Mouse (Mus musculus) midbrain, embryonic 16.5 days (tissue): ENCODE measurements at regions not wholly inside any gene's neighbourhood (a gene's known extent, or its start where the extent isn't known, plus 50 kb on each side); places are given as distances from the start of the nearest gene placed in this dataset.

Experiments
- ATAC-seq: fragments of 200-750 bp; cut with Nextera tagmentation; 2 replicates; pipeline ENCODE4 v1.8.0; 2017; ENCODE audit warnings: moderate TSS enrichment
- H3K27ac ChIP-seq: fragments of 300-500 bp; sonication (generic); 2 replicates; pipeline ENCODE4 v1.5.1; 2014; ENCODE audit warnings: mild to moderate bottlenecking, low read length, mixed read lengths
- H3K27me3 ChIP-seq: fragments of 300-500 bp; sonication (generic); 2 replicates; pipeline ENCODE4 v1.6.1; 2014; ENCODE audit warnings: low read depth, low read length, mixed read lengths; ENCODE audit not compliant: control insufficient read depth, insufficient read depth
- H3K36me3 ChIP-seq: fragments of 300-500 bp; sonication (generic); 2 replicates; pipeline ENCODE4 v1.6.1; 2014; ENCODE audit warnings: mild to moderate bottlenecking, low read length, moderate library complexity, mixed read lengths; ENCODE audit not compliant: control insufficient read depth, insufficient read depth
- H3K4me1 ChIP-seq: fragments of 300-500 bp; sonication (generic); 2 replicates; pipeline ENCODE4 v1.6.1; 2014; ENCODE audit warnings: mild to moderate bottlenecking, low read length, mixed read lengths; ENCODE audit not compliant: control insufficient read depth, insufficient read depth
- H3K4me2 ChIP-seq: fragments of 300-500 bp; sonication (generic); 2 replicates; pipeline ENCODE4 v1.6.1; 2014; ENCODE audit warnings: mild to moderate bottlenecking, low read length, mixed read lengths
- H3K4me3 ChIP-seq: fragments of 300-500 bp; sonication (generic); 2 replicates; pipeline ENCODE4 v1.5.1; 2014; ENCODE audit warnings: low read depth, mild to moderate bottlenecking, low read length, moderate library complexity, mixed read lengths
- H3K9ac ChIP-seq: fragments of 300-500 bp; sonication (generic); 2 replicates; pipeline ENCODE4 v1.6.1; 2014; ENCODE audit warnings: low read depth, low read length, mixed read lengths
- H3K9me3 ChIP-seq: fragments of 300-500 bp; sonication (generic); replicated peaks from 2 replicates; pipeline ENCODE4 v1.6.1; 2014; ENCODE audit warnings: mild to moderate bottlenecking, low read length, mixed read lengths; ENCODE audit not compliant: control insufficient read depth, poor library complexity, severe bottlenecking
- WGBS: fragments of 180-500 bp; shearing (Covaris S2); extraction: QIAGEN DNeasy Blood & Tissue Kit; methylation state at CpG from one replicate; pipeline ENCODE4 v1.1.7; 2014; 5-methylcytosine and 5-hydroxymethylcytosine counted together

- 83% methylated on average over 4 of the region's 4 CpGs for WGBS
- H3K4me2 ChIP-seq = no peak overlapping the region
- H3K9ac ChIP-seq = no peak overlapping the region
- ATAC-seq = no peak
- H3K9me3 ChIP-seq = no peaks in the 10 kb centered on the region
- H3K36me3 ChIP-seq = no peaks in the 10 kb centered on the region
- H3K4me3 ChIP-seq = no peak overlapping the region
- H3K27ac ChIP-seq = no peak overlapping the region
- H3K4me1 ChIP-seq = no peaks in the 10 kb centered on the region
- no peaks in the 10 kb centered on the region for H3K27me3 ChIP-seq
Observed at GRCm38 (mm10) chr12:39586163-39586562, 451.7 kb downstream of the Arl4a start.

- no peak overlapping the region for H3K4me2 ChIP-seq
- no peak overlapping the region for H3K4me3 ChIP-seq
- H3K4me1 ChIP-seq = no peaks in the 10 kb centered on the region
- ATAC-seq = no peak
- no peaks in the 10 kb centered on the region for H3K9me3 ChIP-seq
- H3K36me3 ChIP-seq = no peaks in the 10 kb centered on the region
- no peak overlapping the region for H3K9ac ChIP-seq
- H3K27me3 ChIP-seq = no peaks in the 10 kb centered on the region
- 84% methylated on average over 1 of the region's 1 CpGs for WGBS
- H3K27ac ChIP-seq = no peak overlapping the region
Observed at GRCm38 (mm10) chr12:39577610-39578009, 460.2 kb downstream of the Arl4a start.

GRCm38 (mm10) chr12:39572802-39573201 lies 465.0 kb downstream of the Arl4a start:
- Histone ChIP-seq H3K4me1 (no peaks in the 10 kb centered on the region), H3K9ac (no peak overlapping the region), H3K27ac (no peak overlapping the region), H3K36me3 (no peaks in the 10 kb centered on the region), H3K4me3 (no peak overlapping the region), H3K9me3 (no peaks in the 10 kb centered on the region), H3K27me3 (no peaks in the 10 kb centered on the region), H3K4me2 (no peak overlapping the region)
- no peak for ATAC-seq
- WGBS = 83% methylated on average over 1 of the region's 1 CpGs

DNA sequence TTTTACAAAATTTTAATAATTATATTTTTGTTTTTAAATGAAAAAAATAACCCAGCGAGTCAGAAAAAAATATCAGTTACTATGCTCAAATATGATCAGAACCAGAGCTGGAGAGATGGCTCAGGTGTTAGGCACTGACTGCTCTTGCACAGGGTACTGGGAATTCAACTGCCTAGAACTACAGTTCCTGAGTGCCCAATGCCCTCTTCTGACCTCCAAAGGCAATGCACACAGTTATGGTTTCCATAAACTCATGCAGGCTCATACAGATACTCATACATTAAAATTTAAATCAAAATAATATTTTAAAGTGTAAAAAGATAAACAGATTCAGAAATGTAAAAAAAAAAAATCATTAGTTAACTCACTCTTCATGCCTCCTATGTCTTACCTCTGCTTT lies 465.7 kb downstream of the Arl4a start:
- no peaks in the 10 kb centered on the region for H3K36me3 ChIP-seq
- H3K4me2 ChIP-seq = no peak overlapping the region
- H3K27me3 ChIP-seq = no peaks in the 10 kb centered on the region
- no peak for ATAC-seq
- no peaks in the 10 kb centered on the region for H3K4me1 ChIP-seq
- H3K27ac ChIP-seq = no peak overlapping the region
- H3K4me3 ChIP-seq = no peak overlapping the region
- no peaks in the 10 kb centered on the region for H3K9me3 ChIP-seq
- no peak overlapping the region for H3K9ac ChIP-seq
- WGBS = 95% methylated on average over 1 of the region's 1 CpGs

DNA sequence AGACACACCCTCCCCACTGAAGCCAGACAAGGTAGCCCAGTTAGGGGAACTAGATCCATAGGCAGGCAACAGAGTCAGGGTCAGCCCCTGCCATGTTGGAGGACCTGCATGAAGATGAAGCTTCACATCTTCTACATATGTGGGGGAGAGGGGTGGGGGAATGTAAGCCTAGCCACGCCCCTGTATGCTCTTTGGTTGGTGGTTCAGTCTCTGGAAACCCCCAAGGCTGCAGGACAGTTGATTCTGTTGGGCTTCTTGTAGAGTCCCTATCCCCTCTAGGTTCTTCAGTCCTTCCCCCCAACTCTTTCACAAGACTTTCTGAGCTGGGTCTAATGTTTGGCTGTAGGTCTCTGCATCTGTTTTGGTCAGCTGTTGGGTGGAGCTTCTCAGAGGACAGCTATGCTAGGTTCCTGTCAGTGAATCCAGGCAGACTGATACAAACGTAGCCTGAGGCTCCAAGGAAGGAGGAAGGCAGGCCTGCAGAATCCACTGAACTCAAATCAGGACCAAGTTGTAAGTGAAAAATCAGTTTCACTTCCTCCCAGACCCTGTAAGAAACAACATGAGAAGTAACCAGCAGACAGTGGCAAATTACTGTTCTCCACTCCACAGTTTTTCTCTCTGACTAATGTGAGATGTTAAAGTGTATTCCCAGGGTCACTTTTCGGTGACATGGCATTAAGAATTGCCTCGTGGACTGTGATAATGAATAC lies 476.9 kb downstream of the Arl4a start:
- Histone ChIP-seq H3K4me1 (no peaks in the 10 kb centered on the region), H3K27ac (no peak overlapping the region), H3K27me3 (no peaks in the 10 kb centered on the region), H3K9ac (no peak overlapping the region), H3K4me3 (no peak overlapping the region), H3K4me2 (no peak overlapping the region), H3K36me3 (no peaks in the 10 kb centered on the region), H3K9me3 (no peaks in the 10 kb centered on the region)
- 82% methylated on average over 4 of the region's 4 CpGs for WGBS
- ATAC-seq = no peak

DNA sequence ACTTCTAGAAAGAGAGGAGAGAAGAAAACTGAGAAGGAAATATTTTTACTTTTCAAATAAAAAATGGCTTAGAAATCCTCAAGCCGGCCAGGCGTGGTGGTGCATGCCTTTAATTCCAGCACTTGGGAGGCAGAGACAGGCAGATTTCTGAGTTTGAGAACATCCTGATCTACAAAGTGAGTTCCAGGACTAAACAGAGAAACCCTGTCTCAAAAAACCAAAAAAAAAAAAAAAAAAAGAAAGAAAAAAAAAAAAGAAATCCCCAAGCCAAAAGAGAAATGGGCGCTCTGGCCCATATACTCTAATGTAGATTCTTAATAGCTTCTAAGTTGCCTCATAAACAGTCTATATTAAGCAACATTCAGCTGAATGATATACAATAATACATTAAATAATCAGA lies 479.3 kb downstream of the Arl4a start:
- Histone ChIP-seq H3K4me3 (no peak overlapping the region), H3K27ac (no peak overlapping the region), H3K4me2 (no peak overlapping the region), H3K27me3 (no peaks in the 10 kb centered on the region), H3K36me3 (no peaks in the 10 kb centered on the region), H3K9me3 (no peaks in the 10 kb centered on the region), H3K4me1 (no peaks in the 10 kb centered on the region), H3K9ac (no peak overlapping the region)
- WGBS = 97% methylated on average over 3 of the region's 3 CpGs
- ATAC-seq = no peak

- no peak for ATAC-seq
Observed at GRCm38 (mm10) chr12:39536326-39536725, 501.5 kb downstream of the Arl4a start.

DNA sequence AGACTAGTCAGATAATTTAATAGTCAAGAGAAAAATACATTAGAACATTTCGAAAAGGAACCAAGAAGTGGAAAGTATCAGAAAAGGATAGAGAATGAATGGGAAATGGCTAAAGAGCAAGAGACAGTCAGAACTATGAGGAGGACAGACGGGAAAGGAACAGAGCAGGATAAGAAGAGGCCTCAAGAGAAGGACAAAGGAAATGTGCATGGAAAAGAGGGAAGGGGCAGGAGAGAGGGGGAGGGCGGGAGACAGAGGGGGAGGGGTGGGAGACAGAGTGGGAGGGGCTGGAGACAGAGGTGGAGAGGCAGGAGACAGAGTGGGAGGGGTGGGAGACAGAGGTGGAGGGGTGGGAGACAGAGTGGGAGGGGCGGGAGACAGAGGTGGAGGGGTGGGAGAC lies 509.7 kb downstream of the Arl4a start:
- Histone ChIP-seq H3K4me1 (no peaks in the 10 kb centered on the region; the same call in 1 of the 2 replicates), H3K9ac (no peak overlapping the region), H3K27ac (no peak overlapping the region), H3K4me3 (no peak overlapping the region), H3K9me3 (no peaks in the 10 kb centered on the region), H3K36me3 (no peaks in the 10 kb centered on the region), H3K27me3 (no peaks in the 10 kb centered on the region), H3K4me2 (no peak overlapping the region)
- 48% methylated on average over 4 of the region's 4 CpGs for WGBS
- ATAC-seq = no peak

More at GRCm38 (mm10) chr12:39536326-39536725, 501.5 kb downstream of the Arl4a start:
- Histone ChIP-seq H3K4me2 (no peak overlapping the region), H3K27me3 (no peaks in the 10 kb centered on the region), H3K4me3 (no peak overlapping the region), H3K36me3 (no peaks in the 10 kb centered on the region), H3K9me3 (no peaks in the 10 kb centered on the region), H3K4me1 (no peaks in the 10 kb centered on the region), H3K27ac (no peak overlapping the region), H3K9ac (no peak overlapping the region)
- 48% methylated on average over 2 of the region's 2 CpGs for WGBS

- H3K4me1 ChIP-seq = no peaks in the 10 kb centered on the region; the same call in 1 of the 2 replicates
- no peak overlapping the region for H3K9ac ChIP-seq
- WGBS = 26% methylated on average over 3 of the region's 3 CpGs
- H3K9me3 ChIP-seq = no peaks in the 10 kb centered on the region
- no peak overlapping the region for H3K27ac ChIP-seq
- ATAC-seq = no peak
- no peak overlapping the region for H3K4me3 ChIP-seq
- no peaks in the 10 kb centered on the region for H3K27me3 ChIP-seq
- H3K4me2 ChIP-seq = no peak overlapping the region
- H3K36me3 ChIP-seq = no peaks in the 10 kb centered on the region
Observed at GRCm38 (mm10) chr12:39527216-39527600, 510.6 kb downstream of the Arl4a start.
